Mouse (Mus musculus): ENCODE results near the gene Robo1.
A peak's percentile ranks its signal among the peaks of the same experiment; 100 is the strongest.

Robo1 gene

GRCm38 (mm10) chr16:72959018-72959702, 651.1 kb downstream of the Robo1 start:
- no peak for DNase-seq

- no peak for DNase-seq
Measured at GRCm38 (mm10) chr16:72959823-72960222, 651.7 kb downstream of the Robo1 start.

GRCm38 (mm10) chr16:72963782-72964181, 655.7 kb downstream of the Robo1 start:
- DNase-seq, result no peak

- no peak for DNase-seq
Measured at GRCm38 (mm10) chr16:72967509-72967908, 659.4 kb downstream of the Robo1 start.

GRCm38 (mm10) chr16:72969990-72970389, 661.9 kb downstream of the Robo1 start:
- DNase-seq, result no peak

GRCm38 (mm10) chr16:72973685-72974084, 665.6 kb downstream of the Robo1 start:
- no peak for DNase-seq

GRCm38 (mm10) chr16:72974681-72975080, 666.6 kb downstream of the Robo1 start:
- no peak for DNase-seq

GRCm38 (mm10) chr16:72976849-72977576, 668.9 kb downstream of the Robo1 start:
- DNase-seq, result no peak

- peak; percentile 17 to 62 for DNase-seq
Measured at GRCm38 (mm10) chr16:72979407-72980219, 671.5 kb downstream of the Robo1 start.

- DNase-seq, result no peak
Measured at GRCm38 (mm10) chr16:72990376-72991167, 682.5 kb downstream of the Robo1 start.

GRCm38 (mm10) chr16:72993189-72993588, 685.1 kb downstream of the Robo1 start:
- no peak for DNase-seq

GRCm38 (mm10) chr16:72993594-72993993, 685.5 kb downstream of the Robo1 start:
- no peak for DNase-seq

- DNase-seq, result peak; percentile 9 to 69
Measured at GRCm38 (mm10) chr16:72995251-72995954, 687.3 kb downstream of the Robo1 start.

- DNase-seq, result no peak
Measured at GRCm38 (mm10) chr16:72995955-72996535, 687.9 kb downstream of the Robo1 start.

- peak; percentile 19 to 47 for DNase-seq
Measured at GRCm38 (mm10) chr16:72998677-72999076, 690.6 kb downstream of the Robo1 start.

- no peak for DNase-seq
Measured at GRCm38 (mm10) chr16:73002685-73003084, 694.6 kb downstream of the Robo1 start.

- DNase-seq, result no peak
Measured at GRCm38 (mm10) chr16:73004601-73005000, 696.5 kb downstream of the Robo1 start.

- DNase-seq, result no peak
Measured at GRCm38 (mm10) chr16:73005831-73006230, 697.7 kb downstream of the Robo1 start.

- no peak for DNase-seq
Measured at GRCm38 (mm10) chr16:73007434-73007833, 699.3 kb downstream of the Robo1 start.

- no peak for DNase-seq
Measured at GRCm38 (mm10) chr16:73011313-73011712, 703.2 kb downstream of the Robo1 start.

- DNase-seq, result no peak
Measured at GRCm38 (mm10) chr16:73012926-73013325, 704.8 kb downstream of the Robo1 start.

GRCm38 (mm10) chr16:73014544-73014943, 706.4 kb downstream of the Robo1 start:
- DNase-seq, result no peak

Measured in kidney, adult 8-10 months (tissue).